Mouse (Mus musculus): Measurements from ENCODE around the gene Dysf. TPM values are rescaled to one million over a fixed set of nuclear protein-coding genes. Genes with fewer than 3 reads are reported as not detected.

The Dysf gene
- polyA plus RNA-seq, 1 experiment from 2014 or later, result 2.8 TPM

DNA sequence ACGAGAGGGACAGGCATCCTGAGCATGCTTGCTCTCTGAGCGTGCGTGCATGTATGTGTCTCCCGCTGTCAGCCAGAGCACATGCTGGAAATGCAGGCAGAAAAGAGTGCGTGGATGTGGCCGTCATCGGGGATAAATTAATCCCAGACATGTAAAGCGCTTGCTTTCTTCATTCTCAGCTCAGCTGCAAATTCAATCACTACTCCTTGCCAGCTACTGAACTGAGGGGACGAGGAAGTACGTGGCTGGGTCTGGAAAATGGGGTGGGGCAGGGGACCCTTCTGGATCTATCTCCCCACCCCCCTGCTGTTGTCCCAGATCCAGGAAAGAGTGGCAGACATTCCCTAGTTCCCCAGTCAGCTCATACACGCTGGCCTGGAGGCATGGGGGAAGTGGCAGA, 210.7 kb downstream of the Dysf start:
- Histone ChIP-seq H3K27ac (ENCODE audit: low read length) (no peak overlapping the region), H3K4me2 (ENCODE audit: low read depth, low read length) (no peak overlapping the region), H3K9me3 (replicated peaks; ENCODE audit: control insufficient read depth, low read length) (no peaks in the 10 kb centered on the region), H3K36me3 (ENCODE audit: control insufficient read depth, insufficient read depth) (no peaks in the 10 kb centered on the region), H3K27me3 (ENCODE audit: control insufficient read depth, insufficient read depth, low read depth, low read length) (no peaks in the 10 kb centered on the region), H3K9ac (ENCODE audit: low read depth, low read length) (no peak overlapping the region), H3K4me3 (ENCODE audit: low read depth, low read length) (no peak overlapping the region), H3K4me1 (ENCODE audit: control insufficient read depth, low read depth, low read length) (no peaks in the 10 kb centered on the region)
- WGBS (ENCODE audit: insufficient replicate concordance), result 61% methylated on average over 11 of the region's 11 CpGs
- no peak for ATAC-seq (ENCODE audit: low read depth)

- no peak for ATAC-seq (ENCODE audit: low read depth)
- 18% methylated on average over 4 of the region's 4 CpGs for WGBS (ENCODE audit: insufficient replicate concordance)
- no peaks in the 10 kb centered on the region for H3K27me3 ChIP-seq (ENCODE audit: control insufficient read depth, insufficient read depth, low read depth, low read length)
- no peaks in the 10 kb centered on the region for H3K9me3 ChIP-seq (replicated peaks; ENCODE audit: control insufficient read depth, low read length)
- H3K4me1 ChIP-seq (ENCODE audit: control insufficient read depth, low read depth, low read length), result no peaks in the 10 kb centered on the region
- no peak overlapping the region for H3K27ac ChIP-seq (ENCODE audit: low read length)
- no peak overlapping the region for H3K4me3 ChIP-seq (ENCODE audit: low read depth, low read length)
- H3K9ac ChIP-seq (ENCODE audit: low read depth, low read length), result no peak overlapping the region
- no peaks in the 10 kb centered on the region for H3K36me3 ChIP-seq (ENCODE audit: control insufficient read depth, insufficient read depth)
- H3K4me2 ChIP-seq (ENCODE audit: low read depth, low read length), result no peak overlapping the region
Measured at GRCm38 (mm10) chr6:84224861-84225260, 216.5 kb downstream of the Dysf start.

DNA sequence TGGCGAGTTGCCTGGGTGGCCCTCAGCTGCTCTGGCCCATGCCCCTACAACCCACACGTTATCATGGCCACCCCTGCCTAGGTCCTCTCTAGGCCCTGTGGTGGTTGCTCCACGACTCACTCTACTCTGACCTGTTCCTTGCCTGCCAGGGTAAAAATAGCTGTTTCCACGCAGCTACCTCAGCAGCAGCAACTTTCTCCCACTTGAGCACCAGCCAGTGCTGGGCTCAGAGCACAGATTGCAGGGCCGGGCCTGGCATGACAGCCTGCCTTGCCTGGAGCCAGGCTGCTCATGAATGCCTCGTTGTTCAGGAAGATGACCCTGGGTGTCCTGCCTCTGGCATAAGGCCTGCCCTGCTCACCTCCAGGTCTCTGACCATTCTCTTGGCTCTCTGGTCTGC, 217.2 kb downstream of the Dysf start:
- Histone ChIP-seq H3K4me2 (ENCODE audit: low read depth, low read length) (no peak overlapping the region), H3K27ac (ENCODE audit: low read length) (no peak overlapping the region), H3K27me3 (ENCODE audit: control insufficient read depth, insufficient read depth, low read depth, low read length) (no peaks in the 10 kb centered on the region), H3K9ac (ENCODE audit: low read depth, low read length) (no peak overlapping the region), H3K36me3 (ENCODE audit: control insufficient read depth, insufficient read depth) (no peaks in the 10 kb centered on the region), H3K9me3 (replicated peaks; ENCODE audit: control insufficient read depth, low read length) (no peaks in the 10 kb centered on the region), H3K4me1 (ENCODE audit: control insufficient read depth, low read depth, low read length) (no peaks in the 10 kb centered on the region), H3K4me3 (ENCODE audit: low read depth, low read length) (no peak overlapping the region)
- ATAC-seq (ENCODE audit: low read depth), result no peak
- WGBS (ENCODE audit: insufficient replicate concordance), result 47% methylated on average over 6 of the region's 6 CpGs

GRCm38 (mm10) chr6:84228196-84228595, 219.8 kb downstream of the Dysf start:
- Histone ChIP-seq H3K4me3 (ENCODE audit: low read depth, low read length) (no peak overlapping the region), H3K27me3 (ENCODE audit: control insufficient read depth, insufficient read depth, low read depth, low read length) (no peaks in the 10 kb centered on the region), H3K4me1 (ENCODE audit: control insufficient read depth, low read depth, low read length) (no peaks in the 10 kb centered on the region), H3K9me3 (replicated peaks; ENCODE audit: control insufficient read depth, low read length) (no peaks in the 10 kb centered on the region), H3K4me2 (ENCODE audit: low read depth, low read length) (no peak overlapping the region), H3K9ac (ENCODE audit: low read depth, low read length) (no peak overlapping the region), H3K27ac (ENCODE audit: low read length) (no peak overlapping the region), H3K36me3 (ENCODE audit: control insufficient read depth, insufficient read depth) (no peaks in the 10 kb centered on the region)
- no peak for ATAC-seq (ENCODE audit: low read depth)
- WGBS (ENCODE audit: insufficient replicate concordance), result 55% methylated on average over 4 of the region's 4 CpGs

DNA sequence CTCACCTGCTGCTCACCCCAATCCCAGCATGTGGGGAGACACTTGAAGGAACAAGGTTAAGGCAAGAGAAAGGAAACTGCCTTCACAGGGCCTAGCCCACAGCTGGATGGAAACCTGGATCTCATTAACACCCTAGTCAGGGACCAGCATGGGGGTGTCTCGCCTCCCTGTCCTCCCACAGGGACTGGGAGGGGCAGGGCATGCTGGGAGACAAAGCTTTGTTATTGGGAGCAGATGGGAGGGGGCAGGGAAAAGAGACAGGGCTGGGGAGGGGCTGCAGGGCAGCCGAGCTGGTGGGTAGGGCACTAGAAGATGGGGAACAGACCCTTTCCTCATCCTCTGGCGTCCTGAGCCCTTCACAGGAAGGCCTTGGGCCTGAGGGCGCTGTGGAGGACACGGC, 220.4 kb downstream of the Dysf start:
- Histone ChIP-seq H3K4me3 (ENCODE audit: low read depth, low read length) (no peak overlapping the region), H3K27me3 (ENCODE audit: control insufficient read depth, insufficient read depth, low read depth, low read length) (no peaks in the 10 kb centered on the region), H3K27ac (ENCODE audit: low read length) (no peak overlapping the region), H3K36me3 (ENCODE audit: control insufficient read depth, insufficient read depth) (no peaks in the 10 kb centered on the region), H3K4me1 (ENCODE audit: control insufficient read depth, low read depth, low read length) (no peaks in the 10 kb centered on the region), H3K9me3 (replicated peaks; ENCODE audit: control insufficient read depth, low read length) (no peaks in the 10 kb centered on the region), H3K9ac (ENCODE audit: low read depth, low read length) (no peak overlapping the region), H3K4me2 (ENCODE audit: low read depth, low read length) (no peak overlapping the region)
- no peak for ATAC-seq (ENCODE audit: low read depth)
- 37% methylated on average over 5 of the region's 5 CpGs for WGBS (ENCODE audit: insufficient replicate concordance)

- no peak overlapping the region for H3K4me3 ChIP-seq (ENCODE audit: low read depth, low read length)
- H3K4me2 ChIP-seq (ENCODE audit: low read depth, low read length), result no peak overlapping the region
- no peak for ATAC-seq (ENCODE audit: low read depth)
- no peaks in the 10 kb centered on the region for H3K36me3 ChIP-seq (ENCODE audit: control insufficient read depth, insufficient read depth)
- no peak overlapping the region for H3K9ac ChIP-seq (ENCODE audit: low read depth, low read length)
- H3K9me3 ChIP-seq (replicated peaks; ENCODE audit: control insufficient read depth, low read length), result no peaks in the 10 kb centered on the region
- no peak overlapping the region for H3K27ac ChIP-seq (ENCODE audit: low read length)
- H3K4me1 ChIP-seq (ENCODE audit: control insufficient read depth, low read depth, low read length), result no peaks in the 10 kb centered on the region
- 57% methylated on average over 7 of the region's 7 CpGs for WGBS (ENCODE audit: insufficient replicate concordance)
- H3K27me3 ChIP-seq (ENCODE audit: control insufficient read depth, insufficient read depth, low read depth, low read length), result no peaks in the 10 kb centered on the region
Measured at GRCm38 (mm10) chr6:84229739-84230138, 221.3 kb downstream of the Dysf start.

DNA sequence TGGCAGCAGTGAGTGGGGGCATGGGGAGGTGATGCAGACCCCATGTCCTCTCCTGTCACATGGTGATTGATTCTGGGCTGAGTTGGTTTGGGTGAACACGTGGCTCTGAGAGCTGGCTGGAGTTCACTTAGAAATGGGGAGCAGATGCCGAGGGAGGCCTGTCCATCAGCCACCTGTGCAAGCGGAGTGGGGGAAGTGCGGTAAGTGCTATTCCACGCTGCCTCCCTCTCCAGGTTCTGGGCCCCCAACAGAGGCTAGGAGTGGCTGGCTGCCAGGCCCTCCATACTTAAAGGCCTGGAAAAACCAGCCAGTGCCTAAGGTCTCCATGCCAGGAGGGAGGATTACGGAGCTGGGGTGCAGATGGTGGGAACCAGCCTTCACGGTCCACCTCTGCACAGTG, 222.7 kb downstream of the Dysf start:
- no peaks in the 10 kb centered on the region for H3K4me1 ChIP-seq (ENCODE audit: control insufficient read depth, low read depth, low read length)
- WGBS (ENCODE audit: insufficient replicate concordance), result 60% methylated on average over 7 of the region's 7 CpGs
- no peaks in the 10 kb centered on the region for H3K36me3 ChIP-seq (ENCODE audit: control insufficient read depth, insufficient read depth)
- H3K4me2 ChIP-seq (ENCODE audit: low read depth, low read length), result no peak overlapping the region
- no peak overlapping the region for H3K9ac ChIP-seq (ENCODE audit: low read depth, low read length)
- no peaks in the 10 kb centered on the region for H3K9me3 ChIP-seq (replicated peaks; ENCODE audit: control insufficient read depth, low read length)
- no peak for ATAC-seq (ENCODE audit: low read depth)
- no peaks in the 10 kb centered on the region for H3K27me3 ChIP-seq (ENCODE audit: control insufficient read depth, insufficient read depth, low read depth, low read length)
- H3K27ac ChIP-seq (ENCODE audit: low read length), result no peak overlapping the region
- H3K4me3 ChIP-seq (ENCODE audit: low read depth, low read length), result no peak overlapping the region

GRCm38 (mm10) chr6:84232063-84232760, 223.8 kb downstream of the Dysf start:
- Histone ChIP-seq H3K4me3 (ENCODE audit: low read depth, low read length) (no peak overlapping the region), H3K27me3 (ENCODE audit: control insufficient read depth, insufficient read depth, low read depth, low read length) (no peaks in the 10 kb centered on the region), H3K9me3 (replicated peaks; ENCODE audit: control insufficient read depth, low read length) (no peaks in the 10 kb centered on the region), H3K36me3 (ENCODE audit: control insufficient read depth, insufficient read depth) (no peaks in the 10 kb centered on the region), H3K4me2 (ENCODE audit: low read depth, low read length) (no peak overlapping the region), H3K9ac (ENCODE audit: low read depth, low read length) (no peak overlapping the region), H3K27ac (ENCODE audit: low read length) (no peak overlapping the region), H3K4me1 (ENCODE audit: control insufficient read depth, low read depth, low read length) (no peaks in the 10 kb centered on the region)
- ATAC-seq (ENCODE audit: low read depth), result no peak
- 60% methylated on average over 8 of the region's 8 CpGs for WGBS (ENCODE audit: insufficient replicate concordance)

DNA sequence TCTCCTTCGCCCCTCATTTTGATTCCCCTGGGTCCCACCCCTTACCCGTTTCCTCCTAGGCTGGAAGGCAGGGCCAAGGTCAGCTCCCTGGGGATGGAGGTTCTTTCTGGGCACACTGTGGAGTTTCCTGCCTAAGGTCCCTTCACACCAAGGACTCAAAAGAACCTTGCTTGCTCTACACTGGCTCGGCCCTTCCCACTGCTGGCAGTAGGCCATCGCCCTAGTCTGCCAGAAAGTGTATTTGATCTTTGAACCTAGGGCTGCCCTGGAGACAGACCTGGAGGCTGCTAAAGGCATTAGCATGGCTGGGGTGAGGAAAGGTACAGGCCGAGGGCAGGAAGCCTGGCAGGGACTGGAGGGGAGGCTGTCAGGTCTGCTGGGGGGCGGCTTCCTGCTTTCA, 225.4 kb downstream of the Dysf start:
- H3K4me3 ChIP-seq (ENCODE audit: low read depth, low read length), result no peak overlapping the region
- no peaks in the 10 kb centered on the region for H3K36me3 ChIP-seq (ENCODE audit: control insufficient read depth, insufficient read depth)
- H3K27me3 ChIP-seq (ENCODE audit: control insufficient read depth, insufficient read depth, low read depth, low read length), result no peaks in the 10 kb centered on the region
- H3K27ac ChIP-seq (ENCODE audit: low read length), result no peak overlapping the region
- no peaks in the 10 kb centered on the region for H3K9me3 ChIP-seq (replicated peaks; ENCODE audit: control insufficient read depth, low read length)
- no peak for ATAC-seq (ENCODE audit: low read depth)
- no peak overlapping the region for H3K9ac ChIP-seq (ENCODE audit: low read depth, low read length)
- WGBS (ENCODE audit: insufficient replicate concordance), result 44% methylated on average over 6 of the region's 6 CpGs
- H3K4me2 ChIP-seq (ENCODE audit: low read depth, low read length), result no peak overlapping the region
- no peaks in the 10 kb centered on the region for H3K4me1 ChIP-seq (ENCODE audit: control insufficient read depth, low read depth, low read length)
